Mouse (Mus musculus): Measurements from ENCODE around the gene Tgfbr2.

Tgfbr2 gene

DNA sequence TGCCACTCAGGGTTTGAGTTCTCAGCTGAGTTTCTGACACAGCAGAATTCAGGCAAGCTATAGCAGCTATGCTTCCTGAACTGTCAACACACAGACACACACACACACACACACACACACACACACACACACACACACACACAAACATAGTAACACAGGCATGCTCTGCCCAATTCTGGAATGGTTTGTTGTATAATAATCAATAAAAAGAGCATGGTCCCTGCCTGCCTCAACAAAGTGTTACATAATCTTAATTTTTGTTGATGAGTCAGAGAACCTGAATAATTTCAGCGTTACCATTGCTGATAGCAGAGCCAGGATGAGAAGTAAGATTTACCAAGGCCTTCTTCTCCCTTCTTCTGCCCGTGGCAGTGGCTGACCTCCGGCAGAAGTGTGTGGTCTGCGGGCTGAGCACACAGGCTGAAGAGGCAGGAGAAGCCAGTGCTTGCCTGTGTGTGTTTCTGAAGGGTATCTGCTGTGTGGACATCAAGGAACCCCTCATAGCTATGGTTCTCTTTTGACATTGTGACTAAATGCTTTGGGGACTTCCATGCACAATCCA is 18.8 kb upstream of the Tgfbr2 start:
- no peak for DNase-seq (ENCODE audit: low read depth, low spot score)

- no peak for DNase-seq (ENCODE audit: low read depth, low spot score)
Measured at GRCm38 (mm10) chr9:116193535-116193881, 18.3 kb upstream of the Tgfbr2 start.

- no peak for DNase-seq (ENCODE audit: low read depth, low spot score)
Measured at GRCm38 (mm10) chr9:116192826-116193534, 17.8 kb upstream of the Tgfbr2 start.

GRCm38 (mm10) chr9:116192253-116192652 is 17.1 kb upstream of the Tgfbr2 start:
- DNase-seq (ENCODE audit: low read depth, low spot score): no peak

DNA sequence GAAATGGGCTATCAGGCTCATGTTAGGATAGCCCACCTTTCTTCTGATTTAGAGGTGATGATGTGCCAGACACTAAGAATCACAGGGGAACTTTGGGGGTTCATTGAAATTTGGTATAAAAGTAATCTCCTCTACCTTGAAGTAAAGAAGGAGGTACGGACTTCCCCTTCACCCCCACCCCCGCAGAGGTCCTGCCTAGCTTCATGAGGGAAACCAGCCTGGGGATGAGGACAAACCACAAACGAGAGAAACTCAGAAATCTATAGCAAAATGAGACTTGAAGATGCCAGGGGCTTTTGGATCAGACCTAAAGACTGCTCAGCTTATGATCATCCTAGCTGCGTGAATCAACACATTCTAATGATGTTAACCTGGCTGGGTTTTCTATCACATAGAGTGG is 14.7 kb upstream of the Tgfbr2 start:
- DNase-seq (ENCODE audit: low read depth, low spot score): no peak

DNA sequence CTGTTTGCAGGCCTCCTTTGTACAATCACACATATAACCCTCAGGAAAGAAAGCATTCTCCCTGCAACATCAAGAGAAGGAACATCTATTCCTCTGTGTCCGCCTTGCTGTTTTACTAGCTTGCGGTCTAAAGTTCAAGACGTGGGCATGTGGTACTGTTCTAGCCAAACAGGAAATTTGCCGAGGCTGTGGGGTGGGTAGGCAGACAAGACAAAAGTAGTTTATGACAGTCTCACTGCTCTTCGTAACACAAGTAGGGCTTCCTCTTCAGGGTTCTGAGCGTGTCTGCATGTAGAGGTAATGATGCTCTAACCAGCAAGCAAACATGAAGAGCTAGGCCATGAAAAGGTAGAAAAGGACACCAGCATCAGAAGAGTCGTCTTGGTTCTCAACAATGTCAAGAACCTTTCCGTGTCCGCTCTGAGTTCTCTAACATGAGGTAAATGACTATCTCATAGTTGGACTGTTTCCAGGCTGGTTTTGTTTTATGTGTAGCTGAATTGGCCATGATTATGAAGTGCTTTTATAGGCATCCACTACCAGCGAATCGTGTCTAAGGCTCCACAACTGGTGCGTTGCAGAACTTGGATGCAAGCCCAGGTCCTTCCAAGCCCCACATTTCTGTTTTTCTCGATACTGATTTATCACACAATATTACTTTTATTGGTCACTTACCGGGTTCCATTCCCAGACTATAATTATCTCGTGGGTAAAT is 13.9 kb upstream of the Tgfbr2 start:
- no peak for DNase-seq (ENCODE audit: low read depth, low spot score)

DNA sequence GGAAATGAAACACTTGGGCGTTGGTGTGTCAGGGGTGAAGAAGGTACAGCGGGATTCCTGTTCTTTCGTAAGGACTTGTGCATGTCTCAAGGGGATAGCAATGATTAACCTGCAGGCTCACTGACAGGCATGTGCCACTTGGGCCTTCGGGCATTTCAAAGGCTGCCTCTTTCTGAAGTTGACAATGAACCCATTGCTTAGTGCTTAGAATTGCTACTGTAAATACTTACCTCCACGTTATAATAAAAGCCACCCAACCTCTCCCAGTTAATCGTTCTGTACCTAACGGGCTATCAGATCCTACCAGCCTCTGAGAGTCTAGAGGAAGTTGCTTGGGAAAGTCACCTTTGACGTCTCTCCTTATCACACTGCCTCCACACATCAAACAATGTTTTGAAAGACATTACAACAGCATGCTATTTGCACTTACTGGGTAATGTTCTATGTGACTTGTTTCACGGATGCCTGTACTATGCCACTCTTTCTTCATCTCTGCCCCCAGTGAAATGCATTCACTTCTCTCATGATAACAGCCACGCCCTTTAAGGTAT is 12.1 kb upstream of the Tgfbr2 start:
- DNase-seq (ENCODE audit: low read depth, low spot score): no peak

- DNase-seq (ENCODE audit: low read depth, low spot score): no peak
Measured at GRCm38 (mm10) chr9:116184903-116185302, 9.7 kb upstream of the Tgfbr2 start.

GRCm38 (mm10) chr9:116183035-116183434 is 7.9 kb upstream of the Tgfbr2 start:
- DNase-seq (ENCODE audit: low read depth, low spot score): no peak

DNA sequence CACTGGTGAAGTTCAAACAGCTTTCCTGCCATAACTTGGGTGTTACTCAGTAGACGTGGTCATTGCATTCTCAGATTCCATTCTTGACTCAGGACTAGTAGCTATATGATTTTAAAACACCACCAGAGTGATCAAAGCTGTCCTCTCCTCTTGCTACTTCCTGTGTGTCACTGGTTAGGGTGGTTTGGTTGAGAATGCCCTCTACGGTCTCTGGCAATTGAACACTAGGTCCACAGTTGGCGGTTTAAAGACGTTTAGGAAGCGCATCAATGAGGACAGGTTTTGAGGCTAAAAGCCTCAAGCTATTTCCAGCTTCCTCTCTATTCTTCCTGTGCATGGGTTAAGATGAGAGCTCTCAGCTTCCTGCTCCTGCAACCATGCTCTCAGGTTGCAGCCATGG is 6.4 kb upstream of the Tgfbr2 start:
- DNase-seq (ENCODE audit: low read depth, low spot score): no peak

DNA sequence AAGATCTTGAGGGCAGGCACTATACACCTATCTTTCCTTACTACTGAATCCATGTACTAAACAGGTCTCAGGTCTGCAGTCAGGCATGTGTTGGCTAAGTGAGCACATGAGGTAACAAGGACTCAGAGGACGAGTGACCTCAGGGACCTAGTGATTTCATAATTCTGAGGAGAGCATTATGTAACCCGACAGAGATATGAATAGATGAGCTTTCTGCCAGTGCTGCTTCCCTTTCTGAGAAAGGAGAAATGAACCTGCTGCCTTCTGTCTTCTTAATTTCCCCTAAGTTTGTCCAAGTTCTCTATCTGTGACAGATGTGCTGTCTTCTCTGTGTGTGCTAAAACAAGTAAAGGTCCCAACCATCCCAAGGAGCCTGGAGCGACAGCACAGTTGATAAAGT is 3.0 kb upstream of the Tgfbr2 start:
- no peak for DNase-seq (ENCODE audit: low read depth, low spot score)

GRCm38 (mm10) chr9:116177108-116177507 is 1.9 kb upstream of the Tgfbr2 start:
- DNase-seq (ENCODE audit: low read depth, low spot score): no peak

GRCm38 (mm10) chr9:116175488-116176115 is 442 bp upstream of the Tgfbr2 start:
- DNase-seq (ENCODE audit: low read depth, low spot score): no peak

DNA sequence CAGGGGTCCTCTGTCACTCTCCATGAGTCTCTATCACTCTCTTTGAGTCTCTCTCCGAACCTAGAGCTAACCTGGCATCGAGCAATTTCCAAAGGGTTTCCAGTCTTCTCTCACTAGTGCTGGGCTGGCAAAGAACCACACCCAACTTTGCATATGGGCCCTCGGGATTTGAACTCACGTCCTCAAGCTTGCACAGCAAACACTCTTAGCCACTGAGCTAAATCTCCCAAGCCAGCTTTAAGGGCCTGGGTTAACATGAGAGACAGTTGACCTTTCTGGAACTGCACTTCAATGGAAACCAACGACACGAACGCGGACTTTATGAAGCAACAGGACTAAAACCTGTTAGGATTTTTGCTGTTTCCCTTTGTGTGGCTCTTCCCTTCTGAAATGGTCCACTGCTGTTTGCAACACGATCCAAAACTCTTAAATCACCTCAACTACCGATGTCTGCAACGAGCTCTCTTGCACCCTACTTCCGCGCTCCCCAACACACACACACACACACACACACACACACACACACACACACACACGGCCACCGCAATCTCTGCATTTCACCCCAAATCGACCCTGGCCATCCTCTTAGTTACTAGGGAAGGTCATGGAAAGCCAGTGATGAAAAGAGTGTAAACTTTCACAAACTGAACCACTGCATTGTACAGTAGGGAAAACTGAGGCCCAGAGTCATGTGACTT is 1.5 kb downstream of the Tgfbr2 start:
- no peak for DNase-seq (ENCODE audit: low read depth, low spot score)

GRCm38 (mm10) chr9:116173059-116173458 is 2.1 kb downstream of the Tgfbr2 start:
- no peak for DNase-seq (ENCODE audit: low read depth, low spot score)

GRCm38 (mm10) chr9:116169067-116169466 is 6.1 kb downstream of the Tgfbr2 start:
- no peak for DNase-seq (ENCODE audit: low read depth, low spot score)

DNA sequence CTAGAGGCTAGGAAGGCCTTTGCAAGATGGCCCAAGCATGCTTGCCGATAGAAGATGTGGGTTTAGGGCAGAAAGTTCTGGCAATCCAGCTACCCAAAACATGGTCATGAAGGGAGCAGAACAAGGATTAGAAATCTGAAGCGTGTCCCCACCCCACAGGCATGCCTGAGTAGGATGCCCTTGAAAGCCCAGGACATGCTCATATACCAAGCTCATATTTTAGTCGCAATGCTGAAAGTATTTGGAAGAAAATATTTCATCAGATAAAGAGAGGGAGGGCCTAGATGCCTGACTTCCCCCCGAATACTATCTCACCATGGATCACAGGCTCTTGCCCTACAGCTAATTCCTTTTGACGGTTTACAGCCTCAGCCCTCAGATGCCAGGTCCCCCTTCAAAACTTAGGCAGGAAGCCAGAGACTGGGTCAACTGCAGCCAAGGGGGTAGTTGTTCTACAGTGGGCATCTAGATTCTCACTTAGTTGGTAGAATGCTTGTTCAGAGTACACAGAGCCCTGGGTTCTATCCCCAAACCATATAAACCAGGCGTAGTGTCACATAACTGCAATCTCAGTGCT is 7.8 kb downstream of the Tgfbr2 start:
- no peak for DNase-seq (ENCODE audit: low read depth, low spot score)

DNA sequence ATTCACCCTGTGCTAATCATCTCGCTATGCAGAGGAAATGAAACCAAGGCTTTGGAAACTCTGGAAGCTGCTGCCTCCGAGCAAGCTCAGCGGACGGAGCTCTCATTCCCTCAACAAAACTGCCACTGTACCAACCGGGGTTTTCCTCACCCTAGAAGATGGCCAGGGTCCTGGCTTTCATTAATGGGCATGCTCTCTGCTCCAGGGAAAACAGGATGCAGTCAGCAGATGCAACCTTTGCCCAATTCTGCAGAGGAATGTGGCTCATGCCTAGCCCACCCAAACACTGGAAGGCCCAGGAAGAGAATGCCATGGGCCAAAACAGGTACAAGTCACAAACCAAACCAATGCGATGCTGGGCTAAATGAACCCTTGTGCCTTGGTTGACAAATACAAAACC is 8.8 kb downstream of the Tgfbr2 start:
- no peak for DNase-seq (ENCODE audit: low read depth, low spot score)

DNA sequence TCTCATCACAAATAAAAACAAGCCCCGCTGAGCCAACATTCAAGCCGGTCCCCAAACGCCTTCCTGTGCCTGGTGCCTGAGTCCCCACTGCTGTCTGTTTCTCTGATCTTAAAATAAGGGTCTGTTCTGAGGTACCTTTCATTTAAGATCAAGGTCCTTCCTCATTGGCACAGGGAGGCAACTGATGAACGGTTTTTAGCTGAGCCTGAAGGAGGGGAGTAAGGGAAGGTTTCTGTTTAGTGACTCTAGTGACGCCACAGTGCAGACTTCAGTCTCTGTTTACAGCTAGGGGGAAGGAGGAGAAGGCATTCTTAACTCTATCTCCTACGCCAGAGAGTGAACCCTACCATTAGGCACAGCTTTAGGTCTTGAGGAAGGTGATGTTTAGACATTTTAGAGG is 11.3 kb downstream of the Tgfbr2 start:
- no peak for DNase-seq (ENCODE audit: low read depth, low spot score)

DNA sequence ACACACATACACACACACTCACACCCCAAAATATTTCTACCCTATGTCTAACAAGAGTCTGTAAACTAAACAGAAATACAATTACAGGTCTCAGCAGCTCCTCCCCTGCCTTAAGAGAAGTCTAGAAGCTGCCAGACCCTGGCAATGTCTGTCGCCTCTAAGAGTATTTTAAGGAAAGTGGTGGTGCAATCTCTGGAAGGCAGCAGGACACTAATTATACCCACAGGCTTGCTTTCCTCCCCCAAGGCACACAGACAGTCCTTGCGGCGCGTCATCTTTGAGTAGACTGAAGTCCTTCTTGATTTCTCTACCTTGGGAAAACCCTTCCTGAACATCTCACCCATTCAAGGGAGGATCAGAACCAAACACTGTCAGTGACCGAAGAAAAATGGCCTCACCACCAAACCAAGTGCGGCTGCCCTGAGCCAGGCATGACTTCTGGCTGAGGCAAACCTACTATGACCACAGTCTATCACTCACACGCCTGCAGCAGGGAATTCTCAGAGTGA is 12.2 kb downstream of the Tgfbr2 start:
- DNase-seq (ENCODE audit: low read depth, low spot score): no peak

GRCm38 (mm10) chr9:116160860-116161259 is 14.3 kb downstream of the Tgfbr2 start:
- DNase-seq (ENCODE audit: low read depth, low spot score): no peak

Measured in mesoderm, embryonic 11.5 days (tissue).